Mouse (Mus musculus): ENCODE data around the gene Zfp687. TPM values are rescaled to one million over a fixed set of nuclear protein-coding genes. Genes with fewer than 3 reads are reported as not detected.

The Zfp687 gene
- total RNA-seq, 2 experiments from 2014 or later: 13.2 to 14.9 TPM

DNA sequence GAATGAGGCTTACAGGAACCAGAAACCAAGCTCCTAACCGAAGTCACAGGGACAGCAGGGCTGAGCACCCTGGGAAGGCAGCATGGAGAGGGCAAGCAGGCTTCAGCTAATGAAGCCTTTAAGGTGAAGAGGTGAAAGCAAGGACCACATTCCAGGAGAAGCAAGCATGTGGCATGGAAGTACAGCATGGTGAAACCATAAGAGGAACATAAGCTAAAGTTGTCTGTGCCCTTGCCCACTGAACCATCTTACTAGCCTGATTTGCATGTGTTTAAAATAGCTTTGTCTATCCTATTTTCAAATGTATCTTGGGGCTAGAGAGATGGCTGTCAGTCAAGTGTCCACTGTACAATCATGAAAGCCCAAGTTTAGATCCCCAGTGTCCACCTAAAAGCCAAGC lies 49.4 kb downstream of the Zfp687 start:
- DNase-seq (ENCODE audit: low spot score): no peak

DNA sequence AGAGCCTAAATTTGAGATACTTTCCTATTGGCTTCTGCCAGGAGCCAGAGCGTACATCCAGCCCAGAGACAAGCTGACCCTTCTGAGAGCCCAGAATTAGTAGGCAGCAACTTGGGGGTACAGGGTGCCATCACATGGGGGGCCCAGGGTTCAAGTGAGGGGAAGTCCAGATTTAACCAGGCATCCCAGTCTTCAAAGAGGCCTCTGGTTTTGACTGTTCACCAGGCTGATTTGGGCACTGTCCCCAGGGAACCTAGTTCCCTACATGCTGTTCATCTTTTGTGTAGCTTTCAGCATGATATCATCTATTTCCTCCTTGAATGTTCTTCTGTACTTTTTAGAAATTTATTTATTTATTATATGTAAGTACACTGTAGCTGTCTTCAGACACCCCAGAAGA lies 50.3 kb downstream of the Zfp687 start:
- DNase-seq (ENCODE audit: low spot score): no peak

DNA sequence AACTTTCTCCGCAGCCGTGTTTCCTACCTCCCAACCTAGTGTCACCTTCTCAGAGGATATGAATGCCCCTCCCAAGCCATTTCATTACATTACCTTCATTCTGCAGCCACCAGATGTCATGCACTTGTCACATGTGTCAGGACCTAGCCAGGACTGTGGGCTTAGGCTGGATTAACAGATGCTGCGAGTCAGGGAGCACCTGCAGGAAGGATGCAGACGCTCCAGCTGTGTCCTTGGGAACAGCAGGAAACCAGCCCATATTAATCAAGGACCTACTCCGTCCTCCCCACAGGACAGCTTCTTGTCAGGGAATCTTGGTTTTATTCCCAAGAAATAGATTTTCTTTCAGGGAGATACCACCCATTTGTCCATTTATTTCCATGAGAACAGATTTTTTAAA lies 54.9 kb downstream of the Zfp687 start:
- DNase-seq (ENCODE audit: low spot score): no peak

DNA sequence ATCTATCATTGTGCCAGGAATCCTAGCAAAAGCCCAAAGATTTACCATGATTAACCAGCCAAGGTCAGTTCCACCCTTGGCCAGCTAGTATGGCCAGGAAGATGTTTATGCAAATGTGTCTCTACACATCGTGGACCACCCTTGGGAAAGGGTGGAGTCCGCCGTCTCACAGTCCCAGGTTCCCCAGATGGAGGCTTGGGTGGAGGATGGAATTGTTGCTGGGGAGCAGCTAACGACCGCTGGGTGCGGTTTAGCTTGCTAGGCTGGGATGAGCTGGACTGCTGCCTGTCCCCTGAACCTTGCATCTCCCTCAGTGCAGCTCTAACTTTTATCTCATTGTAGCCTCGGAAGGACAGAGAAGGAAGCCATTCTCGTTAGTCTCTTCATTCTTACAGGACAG lies 55.4 kb downstream of the Zfp687 start:
- peak; percentile 31 for DNase-seq (ENCODE audit: low spot score)

DNA sequence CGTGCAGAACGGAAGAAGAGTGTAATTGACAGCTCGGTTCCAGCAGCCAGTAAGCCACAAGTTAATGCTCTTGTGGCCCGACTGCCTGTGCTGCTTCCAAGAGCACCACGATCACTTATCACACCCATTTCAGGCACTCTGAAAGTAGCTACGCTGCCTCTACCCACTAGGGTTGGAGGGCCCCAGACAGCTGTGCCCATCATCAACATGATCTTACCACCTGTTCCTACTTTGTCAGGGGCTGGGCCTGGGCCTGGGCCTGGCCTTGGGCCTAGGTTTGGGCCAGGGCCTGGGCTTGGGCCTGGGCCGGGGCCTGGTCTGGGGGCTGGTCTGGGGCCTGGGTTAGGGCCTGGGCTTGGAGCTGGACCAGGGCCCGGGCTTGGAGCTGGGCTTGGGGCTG lies 57.0 kb downstream of the Zfp687 start:
- DNase-seq (ENCODE audit: low spot score): no peak

Small RNAs within 50 kb of the gene (microRNA-seq; reads per million reads assigned to microRNA genes)
- 4.4 reads per million, percentile 8 among the genes with 10 or more reads in this experiment for gene Mir7013

Other genes starting within 250 kb of the Zfp687 start
- gene Cgn, start 229.0 kb downstream of the Zfp687 start, total RNA-seq (2021): under 1 TPM; 0.05 to 0.14 TPM
- gene Pogz, start 177.9 kb downstream of the Zfp687 start, total RNA-seq (2021): 10 to 100 TPM; 13.0 to 16.4 TPM
- 100 to 1,000 TPM; 173 to 201 TPM for gene Psmb4, start 128.5 kb downstream of the Zfp687 start, total RNA-seq (2021)
- 10 to 100 TPM; 17.5 to 23.1 TPM for gene Selenbp1, start 82.4 kb downstream of the Zfp687 start, total RNA-seq (2021)
- 1 to 10 TPM; 2.9 to 6.3 TPM for gene Rfx5, start 61.4 kb downstream of the Zfp687 start, total RNA-seq (2021)
- gene Pi4kb, start 40.7 kb downstream of the Zfp687 start, total RNA-seq (2021): 10 to 100 TPM; 16.8 to 19.0 TPM
- 100 to 1,000 TPM; 222 to 224 TPM for gene Psmd4, start 27.2 kb upstream of the Zfp687 start, total RNA-seq (2021)
- gene Pip5k1a, start 91.5 kb upstream of the Zfp687 start, total RNA-seq (2021): 10 to 100 TPM; 21.7 to 31.8 TPM
- gene Vps72, start 95.6 kb upstream of the Zfp687 start, total RNA-seq (2021): 10 to 100 TPM; 64.3 to 85.5 TPM
- gene Tmod4, start 109.0 kb upstream of the Zfp687 start, total RNA-seq (2021): 100 to 1,000 TPM; 663 to 722 TPM
- 10 to 100 TPM; 34.6 to 46.5 TPM for gene Scnm1, start 118.6 kb upstream of the Zfp687 start, total RNA-seq (2021)
- gene Lysmd1, start 118.6 kb upstream of the Zfp687 start, total RNA-seq (2021): 1 to 10 TPM; 6.3 to 6.6 TPM
- under 1 TPM; 0.27 to 0.55 TPM for gene Tnfaip8l2, start 126.9 kb upstream of the Zfp687 start, total RNA-seq (2021)
- gene Sema6c, start 145.0 kb upstream of the Zfp687 start, total RNA-seq (2021): 100 to 1,000 TPM in 1 of 2 experiments, 10 to 100 TPM in 1; 75.9 to 111 TPM
- 10 to 100 TPM in 1 of 2 experiments, 1 to 10 TPM in 1; 7.1 to 10.0 TPM for gene Gabpb2, start 202.5 kb upstream of the Zfp687 start, total RNA-seq (2021)
- 10 to 100 TPM; 12.4 to 17.1 TPM for gene Cdc42se1, start 213.3 kb upstream of the Zfp687 start, total RNA-seq (2021)
- 10 to 100 TPM; 69.8 to 83.1 TPM for gene Mllt11, start 216.7 kb upstream of the Zfp687 start, total RNA-seq (2021)
- not detected for gene Gm128, start 226.2 kb upstream of the Zfp687 start, total RNA-seq (2021)
- not detected for gene Bnipl, start 235.7 kb upstream of the Zfp687 start, total RNA-seq (2021)